Mouse (Mus musculus) cortical plate, adult 2 months (tissue): ENCODE data around the gene Chchd5.

Source experiments
- CTCF ChIP-seq: fragments of 200-500 bp; IDR thresholded peaks from 2 replicates; pipeline ENCODE4 v1.5.1; 2011; ENCODE audit warnings: mild to moderate bottlenecking, control low read depth, low read length; ENCODE audit not compliant: insufficient read depth; ENCODE audit errors: extremely low read depth
- POLR2A ChIP-seq: fragments of 200-500 bp; IDR thresholded peaks from 2 replicates; pipeline ENCODE4 v1.6.1; 2011; ENCODE audit warnings: mild to moderate bottlenecking, low read length, control low read depth; ENCODE audit not compliant: insufficient read depth; ENCODE audit errors: extremely low read depth

- TF ChIP-seq CTCF (no peak), POLR2A (no peak)
Observed at GRCm38 (mm10) chr2:129150386-129150785, 20.9 kb downstream of the Chchd5 start.
